Mouse (Mus musculus): ENCODE measurements around the gene Rgs14. TPM values are rescaled to one million over a fixed set of nuclear protein-coding genes. Genes with fewer than 3 reads are reported as not detected.

The Rgs14 gene
- polyA plus RNA-seq, 1 experiment, result 0.46 TPM

DNA sequence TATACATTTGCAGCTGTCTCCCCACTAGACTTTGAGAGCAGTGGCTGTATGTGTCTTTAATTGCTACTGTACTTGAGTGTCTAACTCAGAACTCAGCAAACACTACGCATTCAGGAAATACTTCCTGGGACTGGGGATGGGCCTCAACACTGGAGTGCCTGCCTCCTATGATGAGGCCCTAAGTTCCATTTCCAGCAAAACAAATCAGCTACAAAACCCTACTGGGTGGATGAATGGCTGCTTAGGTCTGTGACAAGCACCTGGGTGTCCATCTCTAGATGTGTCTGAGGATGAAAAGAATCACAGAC lies 30.5 kb downstream of the Rgs14 start:
- H3K27me3 ChIP-seq (ENCODE audit: control insufficient read depth, insufficient read depth, low read length), result no peaks in the 10 kb centered on the region; the same call in 1 of the 2 replicates
- TF ChIP-seq CTCF (IDR thresholded peaks at IDR 0.05; ENCODE audit: borderline replicate concordance, insufficient read depth, low read depth, low read length) (no peak), POLR2A (IDR thresholded peaks at IDR 0.05; ENCODE audit: borderline replicate concordance, insufficient read depth, low read length) (no peak)
- no peak overlapping the region for H3K4me3 ChIP-seq (replicated peaks; ENCODE audit: insufficient read depth, low read depth, low read length)
- WGBS, result 91% methylated on average over 1 of the region's 1 CpGs
- H3K4me1 ChIP-seq (ENCODE audit: control insufficient read depth, insufficient read depth, low read length), result no peaks in the 10 kb centered on the region
- H3K27ac ChIP-seq (ENCODE audit: insufficient read depth, low read length), result no peak overlapping the region
- DNase-seq, result no peak

DNA sequence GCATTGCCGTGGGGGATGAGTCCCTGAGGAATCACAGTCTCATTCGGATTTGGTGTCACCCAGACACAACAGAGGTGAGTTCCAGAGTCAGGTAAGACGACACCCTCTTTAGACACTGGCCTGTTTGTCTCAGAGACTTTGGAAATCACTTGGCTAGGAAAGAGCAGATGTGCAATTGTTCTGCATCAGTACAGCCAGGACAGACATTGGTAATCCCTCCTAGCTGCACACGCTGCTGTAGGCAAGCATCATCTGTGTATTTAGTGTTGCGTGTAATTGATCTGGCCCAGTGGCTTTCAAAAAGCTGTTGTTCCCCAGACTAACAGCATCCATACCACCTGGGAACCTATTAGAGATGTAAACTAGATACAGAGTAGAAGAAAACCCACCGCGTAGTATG lies 33.7 kb downstream of the Rgs14 start:
- no peak overlapping the region for H3K27ac ChIP-seq (ENCODE audit: insufficient read depth, low read length)
- no peak overlapping the region for H3K4me3 ChIP-seq (replicated peaks; ENCODE audit: insufficient read depth, low read depth, low read length)
- no peaks in the 10 kb centered on the region; the same call in 1 of the 2 replicates for H3K27me3 ChIP-seq (ENCODE audit: control insufficient read depth, insufficient read depth, low read length)
- no peaks in the 10 kb centered on the region for H3K4me1 ChIP-seq (ENCODE audit: control insufficient read depth, insufficient read depth, low read length)
- TF ChIP-seq CTCF (IDR thresholded peaks at IDR 0.05; ENCODE audit: borderline replicate concordance, insufficient read depth, low read depth, low read length), result no peak
- WGBS, result 50% methylated on average over 7 of the region's 7 CpGs
- DNase-seq, result no peak

DNA sequence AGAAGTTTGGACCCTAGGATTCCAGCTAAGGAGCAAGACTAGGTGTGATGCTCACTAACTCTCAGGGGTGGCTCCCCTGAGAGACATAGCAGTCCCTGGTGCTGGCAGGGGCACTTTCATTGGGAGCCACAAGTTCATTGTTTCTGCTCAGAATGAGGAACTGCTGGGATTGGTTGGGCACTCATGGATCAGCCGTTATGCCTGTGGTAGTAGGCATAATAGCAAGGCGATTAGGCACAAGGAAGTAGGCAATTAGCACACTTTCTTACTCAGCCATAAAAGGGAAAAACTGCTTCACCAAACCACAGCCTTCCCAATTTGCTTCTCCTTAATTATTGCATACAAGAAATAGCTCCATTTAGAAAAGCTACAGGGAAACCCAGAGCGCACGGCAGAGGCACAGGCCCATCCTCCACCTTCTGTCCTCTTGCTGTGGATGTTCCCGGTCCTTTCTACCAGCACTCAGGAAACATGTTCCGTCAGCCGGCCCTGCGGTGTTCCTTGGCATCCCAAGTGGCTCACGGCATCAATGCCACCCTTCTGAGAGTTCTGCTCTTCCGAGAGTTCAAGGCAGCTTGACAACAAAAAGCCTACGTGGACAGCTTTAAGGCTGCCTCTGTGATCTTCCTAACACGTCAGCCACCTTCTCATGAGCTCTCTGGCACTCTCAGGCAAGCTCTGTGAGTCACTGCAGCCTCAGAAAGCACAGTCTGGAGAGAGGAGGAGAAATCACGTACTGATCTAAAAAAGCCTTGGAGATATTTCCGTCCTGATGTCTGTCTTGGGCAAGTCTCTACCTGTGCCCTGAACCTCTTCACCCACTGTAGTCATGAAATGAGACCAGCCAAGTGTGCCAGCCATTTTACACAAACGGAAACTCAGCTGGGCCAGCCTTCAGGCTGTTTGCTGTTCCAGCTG lies 34.7 kb downstream of the Rgs14 start:
- no peak overlapping the region for H3K27ac ChIP-seq (ENCODE audit: insufficient read depth, low read length)
- no peak overlapping the region for H3K4me3 ChIP-seq (replicated peaks; ENCODE audit: insufficient read depth, low read depth, low read length)
- H3K4me1 ChIP-seq (ENCODE audit: control insufficient read depth, insufficient read depth, low read length), result no peaks in the 10 kb centered on the region
- WGBS, result 65% methylated on average over 15 of the region's 15 CpGs
- TF ChIP-seq POLR2A (IDR thresholded peaks at IDR 0.05; ENCODE audit: borderline replicate concordance, insufficient read depth, low read length), result no peak
- TF ChIP-seq CTCF (IDR thresholded peaks at IDR 0.05; ENCODE audit: borderline replicate concordance, insufficient read depth, low read depth, low read length), result no peak
- no peaks in the 10 kb centered on the region for H3K27me3 ChIP-seq (ENCODE audit: control insufficient read depth, insufficient read depth, low read length)
- DNase-seq, result no peak

DNA sequence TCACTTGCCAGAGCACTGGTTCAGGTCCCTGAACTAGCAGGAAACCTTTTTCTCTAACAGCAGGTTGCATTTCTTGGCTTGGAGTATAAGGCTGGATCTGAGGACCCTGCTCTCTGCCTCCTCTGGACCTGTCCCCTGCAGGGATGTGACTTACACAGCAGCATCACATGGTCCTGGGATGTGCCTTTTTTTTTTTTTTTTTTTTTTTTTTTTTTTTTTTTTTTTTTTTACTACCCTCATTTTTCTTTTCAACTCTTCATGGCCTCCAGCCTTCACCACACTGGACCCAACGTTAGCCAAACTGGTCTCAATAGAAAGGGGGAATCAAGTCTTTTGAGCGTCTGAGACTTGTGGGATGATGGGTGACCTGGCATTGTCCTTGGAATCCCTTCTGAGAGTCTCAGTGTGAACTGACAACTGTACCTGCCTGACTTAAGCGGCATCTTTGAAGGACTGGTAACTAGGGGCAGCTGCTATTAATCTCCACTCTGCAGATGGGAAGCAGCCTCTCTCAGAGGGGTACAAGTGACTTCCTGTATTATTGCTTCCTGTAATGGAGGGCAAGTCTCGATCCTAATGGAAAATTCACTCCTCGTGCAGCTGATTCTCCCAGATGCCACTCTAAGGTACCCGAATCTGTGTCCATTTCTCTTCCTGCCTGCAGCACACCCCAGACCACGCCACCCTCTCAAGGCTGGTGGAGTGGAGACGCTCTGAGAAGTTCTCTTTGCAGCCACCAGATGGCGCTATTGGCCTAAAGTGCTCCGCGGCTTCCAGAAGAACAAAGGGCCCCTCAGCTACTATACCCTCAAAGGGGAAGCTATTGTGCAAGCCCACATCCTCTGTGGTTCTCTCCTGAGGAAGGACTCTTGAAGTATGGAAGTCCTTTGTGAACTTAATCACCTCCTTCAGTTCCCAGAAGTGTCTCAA lies 35.6 kb downstream of the Rgs14 start:
- H3K4me1 ChIP-seq (ENCODE audit: control insufficient read depth, insufficient read depth, low read length), result no peaks in the 10 kb centered on the region
- H3K4me3 ChIP-seq (replicated peaks; ENCODE audit: insufficient read depth, low read depth, low read length), result no peak overlapping the region
- H3K27ac ChIP-seq (ENCODE audit: insufficient read depth, low read length), result no peak overlapping the region
- 12% methylated on average over 11 of the region's 11 CpGs for WGBS
- no peaks in the 10 kb centered on the region for H3K27me3 ChIP-seq (ENCODE audit: control insufficient read depth, insufficient read depth, low read length)
- TF ChIP-seq CTCF (IDR thresholded peaks at IDR 0.05; ENCODE audit: borderline replicate concordance, insufficient read depth, low read depth, low read length) (peak; percentile 92), POLR2A (IDR thresholded peaks at IDR 0.05; ENCODE audit: borderline replicate concordance, insufficient read depth, low read length) (no peak)
- peak; percentile 51 to 73 for DNase-seq

DNA sequence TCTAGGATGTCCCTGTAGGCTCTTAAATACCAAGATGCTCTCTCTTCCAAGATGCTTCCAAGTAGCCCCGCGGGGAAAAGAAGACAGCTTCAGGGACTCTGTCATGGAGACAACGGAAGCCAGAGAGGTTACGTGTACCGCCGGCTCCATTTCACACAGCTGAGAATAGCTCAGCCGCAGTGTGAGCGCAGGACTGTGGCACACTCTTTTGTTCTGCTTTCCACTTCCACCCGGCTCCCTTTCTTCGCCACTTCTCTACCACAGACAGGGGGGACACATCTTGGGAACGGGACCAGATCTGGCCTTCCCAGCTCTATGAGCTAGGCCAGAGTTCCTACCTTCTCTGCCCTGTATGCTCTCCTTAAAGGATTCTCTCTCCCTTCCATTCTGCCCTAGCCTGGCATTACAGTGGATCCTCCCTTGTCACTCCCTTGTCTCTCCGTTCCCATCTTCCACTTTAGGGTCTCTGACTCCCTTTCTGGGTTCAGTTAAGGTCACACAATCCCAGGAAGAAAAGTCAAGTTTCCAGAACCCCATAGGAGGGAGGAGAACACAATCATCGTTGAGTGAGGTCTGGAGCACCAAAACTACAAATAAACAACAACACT lies 36.4 kb downstream of the Rgs14 start:
- 43% methylated on average over 13 of the region's 13 CpGs for WGBS
- no peak overlapping the region for H3K27ac ChIP-seq (ENCODE audit: insufficient read depth, low read length)
- H3K27me3 ChIP-seq (ENCODE audit: control insufficient read depth, insufficient read depth, low read length), result no peaks in the 10 kb centered on the region
- TF ChIP-seq CTCF (IDR thresholded peaks at IDR 0.05; ENCODE audit: borderline replicate concordance, insufficient read depth, low read depth, low read length), result no peak
- no peak for TF ChIP-seq POLR2A (IDR thresholded peaks at IDR 0.05; ENCODE audit: borderline replicate concordance, insufficient read depth, low read length)
- no peak overlapping the region for H3K4me3 ChIP-seq (replicated peaks; ENCODE audit: insufficient read depth, low read depth, low read length)
- H3K4me1 ChIP-seq (ENCODE audit: control insufficient read depth, insufficient read depth, low read length), result no peaks in the 10 kb centered on the region
- no peak for DNase-seq

DNA sequence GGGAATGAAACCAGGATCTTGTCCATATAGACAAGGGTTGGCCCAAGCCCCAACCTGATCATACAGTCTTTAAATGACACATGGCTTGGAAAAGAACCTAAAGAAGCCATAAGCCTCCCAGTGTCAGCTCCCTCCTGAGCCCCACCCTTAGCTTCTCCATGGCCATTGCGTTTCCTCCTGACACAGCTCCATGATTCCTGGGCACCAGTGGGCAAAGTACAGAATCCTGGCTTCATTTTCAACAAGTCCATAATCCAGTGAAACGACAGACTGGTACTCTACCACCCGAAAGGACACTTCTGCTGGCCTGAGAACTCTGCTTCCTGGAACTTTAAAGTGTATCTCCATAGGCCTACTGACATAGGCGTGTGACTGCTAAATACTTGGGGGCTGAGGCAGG lies 37.8 kb downstream of the Rgs14 start:
- WGBS, result 84% methylated on average over 4 of the region's 4 CpGs
- no peaks in the 10 kb centered on the region for H3K27me3 ChIP-seq (ENCODE audit: control insufficient read depth, insufficient read depth, low read length)
- no peak for DNase-seq
- H3K4me3 ChIP-seq (replicated peaks; ENCODE audit: insufficient read depth, low read depth, low read length), result no peak overlapping the region
- H3K27ac ChIP-seq (ENCODE audit: insufficient read depth, low read length), result no peak overlapping the region
- TF ChIP-seq POLR2A (IDR thresholded peaks at IDR 0.05; ENCODE audit: borderline replicate concordance, insufficient read depth, low read length), result no peak
- TF ChIP-seq CTCF (IDR thresholded peaks at IDR 0.05; ENCODE audit: borderline replicate concordance, insufficient read depth, low read depth, low read length), result no peak
- no peaks in the 10 kb centered on the region for H3K4me1 ChIP-seq (ENCODE audit: control insufficient read depth, insufficient read depth, low read length)

DNA sequence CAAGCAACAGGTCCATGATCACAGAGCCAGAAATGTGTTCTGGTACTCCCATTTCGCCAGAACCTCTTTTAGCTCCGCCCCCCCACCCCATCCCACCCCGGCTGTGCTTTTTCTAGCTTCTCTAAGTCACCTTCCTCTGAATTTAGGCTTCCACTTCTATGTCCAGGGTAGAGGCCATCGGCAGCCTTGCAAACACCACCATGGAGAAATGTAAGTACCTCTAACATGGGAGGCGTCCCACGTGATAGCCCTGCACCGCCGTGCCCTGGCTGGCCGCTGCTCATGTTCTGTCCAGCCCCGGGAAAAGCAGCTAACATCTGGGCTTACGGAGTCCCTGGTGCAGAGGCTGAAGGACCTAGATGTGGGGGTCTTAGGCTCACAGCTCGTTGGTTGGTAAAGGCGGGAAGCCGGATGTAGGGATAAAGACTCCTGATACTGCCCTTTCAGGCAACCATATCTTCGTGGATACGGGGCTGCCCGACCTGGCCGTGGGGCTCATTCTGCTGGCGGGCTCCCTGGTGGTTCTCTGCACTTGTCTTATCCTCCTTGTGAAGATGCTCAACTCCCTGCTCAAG lies 39.1 kb downstream of the Rgs14 start:
- Histone ChIP-seq H3K4me3 (replicated peaks; ENCODE audit: insufficient read depth, low read depth, low read length) (no peak overlapping the region), H3K27me3 (ENCODE audit: control insufficient read depth, insufficient read depth, low read length) (no peaks in the 10 kb centered on the region), H3K4me1 (ENCODE audit: control insufficient read depth, insufficient read depth, low read length) (no peaks in the 10 kb centered on the region), H3K27ac (ENCODE audit: insufficient read depth, low read length) (no peak overlapping the region)
- 86% methylated on average over 19 of the region's 19 CpGs for WGBS
- DNase-seq, result no peak
- no peak for TF ChIP-seq POLR2A (IDR thresholded peaks at IDR 0.05; ENCODE audit: borderline replicate concordance, insufficient read depth, low read length)
- TF ChIP-seq CTCF (IDR thresholded peaks at IDR 0.05; ENCODE audit: borderline replicate concordance, insufficient read depth, low read depth, low read length), result no peak

All from cerebellum, adult 2 months (tissue).